Mouse (Mus musculus): ENCODE measurements around the gene Gm9844. TPM values are rescaled to one million over a fixed set of nuclear protein-coding genes. Genes with fewer than 3 reads are reported as not detected.

Gene Gm9844
- polyA plus RNA-seq, 1 experiment = not detected

DNA sequence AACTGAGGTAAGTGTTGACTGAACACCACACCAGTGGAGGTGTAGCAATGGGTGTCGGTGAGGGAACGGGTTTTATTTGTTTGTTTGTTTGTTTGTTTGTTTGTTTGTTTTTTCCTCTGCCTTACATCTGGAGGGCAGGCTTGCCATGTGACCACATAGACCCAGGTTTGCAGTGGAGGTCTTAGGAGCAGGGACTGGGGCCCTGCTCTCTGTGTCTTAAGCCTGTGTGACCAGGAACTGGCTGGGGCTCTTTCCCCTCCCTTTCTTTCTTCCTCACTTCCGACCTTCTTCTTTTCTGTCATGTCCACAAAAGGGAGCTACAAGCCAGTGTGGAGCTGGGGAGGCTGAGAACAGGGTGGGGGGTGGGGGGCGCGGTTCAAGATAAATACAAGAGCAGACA lies 35.9 kb downstream of the Gm9844 start:
- H3K4me3 ChIP-seq (ENCODE audit: low read depth, low read length) = peak overlapping the region; percentile 5; the same call in 1 of the 2 replicates
- no peaks in the 10 kb centered on the region for H3K27me3 ChIP-seq (ENCODE audit: control insufficient read depth, insufficient read depth, low read length)
- H3K36me3 ChIP-seq (ENCODE audit: control insufficient read depth, insufficient read depth, low read length) = no peaks in the 10 kb centered on the region
- no peak overlapping the region; the same call in 1 of the 2 replicates for H3K27ac ChIP-seq (ENCODE audit: insufficient read depth, low read depth, low read length)
- peaks cover 3% of the 10 kb centered on the region; the same call in 1 of the 2 replicates for H3K4me1 ChIP-seq (ENCODE audit: control insufficient read depth, insufficient read depth, insufficient read length, low read length)
- TF ChIP-seq CTCF (IDR thresholded peaks at IDR 0.05; ENCODE audit: extremely low read depth, insufficient read length, insufficient replicate concordance, low read depth, low read length) (no peak), POLR2A (IDR thresholded peaks at IDR 0.05; ENCODE audit: low read depth, low read length) (no peak)
- 61% methylated on average over 5 of the region's 5 CpGs for WGBS

DNA sequence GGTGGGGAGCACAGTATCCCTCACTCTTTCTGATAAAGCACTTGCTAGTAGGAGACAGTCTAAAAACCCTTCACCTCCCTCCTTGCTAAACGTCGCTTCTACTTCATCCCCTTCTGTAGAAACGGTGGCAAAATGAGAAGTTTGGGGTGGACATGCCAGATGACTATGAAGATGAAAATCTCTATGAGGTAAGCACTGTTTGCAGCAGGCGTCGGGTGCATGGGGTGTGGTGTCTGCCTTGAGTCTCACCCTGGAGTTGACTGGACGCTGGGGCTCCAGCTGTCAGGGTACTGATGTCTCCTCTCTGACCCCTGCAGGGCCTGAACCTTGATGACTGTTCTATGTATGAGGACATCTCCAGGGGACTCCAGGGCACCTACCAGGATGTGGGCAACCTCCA lies 39.1 kb downstream of the Gm9844 start:
- peaks cover 3% of the 10 kb centered on the region; the same call in 1 of the 2 replicates for H3K4me1 ChIP-seq (ENCODE audit: control insufficient read depth, insufficient read depth, insufficient read length, low read length)

DNA sequence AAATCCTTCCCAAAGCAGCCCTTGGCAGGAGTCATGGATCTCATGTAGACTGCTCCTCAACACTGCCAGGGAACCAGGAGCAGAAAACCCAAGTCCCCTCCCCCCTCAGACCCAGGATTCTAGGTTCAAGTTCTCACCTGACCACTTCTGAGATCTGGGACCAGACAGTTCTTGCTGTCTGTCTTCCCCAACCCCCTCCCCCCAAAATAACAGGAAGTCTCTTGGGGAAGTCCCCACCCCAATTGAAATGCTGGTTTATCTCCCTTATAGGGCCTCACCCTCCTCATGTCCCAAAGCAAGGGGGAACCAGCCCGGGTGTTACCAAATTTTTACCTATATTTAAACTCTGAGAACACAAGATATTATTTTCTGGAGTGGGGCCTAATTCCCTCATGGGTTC lies 39.8 kb downstream of the Gm9844 start:
- Histone ChIP-seq H3K36me3 (ENCODE audit: control insufficient read depth, insufficient read depth, low read length) (no peaks in the 10 kb centered on the region), H3K4me3 (ENCODE audit: low read depth, low read length) (no peak overlapping the region), H3K27ac (ENCODE audit: insufficient read depth, low read depth, low read length) (0 out of 2 replicates have a peak overlapping the region, but pooled peaks have one; percentile 72), H3K27me3 (ENCODE audit: control insufficient read depth, insufficient read depth, low read length) (no peaks in the 10 kb centered on the region), H3K4me1 (ENCODE audit: control insufficient read depth, insufficient read depth, insufficient read length, low read length) (peaks cover 6% of the 10 kb centered on the region)
- WGBS = 28% methylated on average over 1 of the region's 1 CpGs
- TF ChIP-seq POLR2A (IDR thresholded peaks at IDR 0.05; ENCODE audit: low read depth, low read length) = no peak
- TF ChIP-seq CTCF (IDR thresholded peaks at IDR 0.05; ENCODE audit: extremely low read depth, insufficient read length, insufficient replicate concordance, low read depth, low read length) = no peak

More for the DNA sequence above, 39.1 kb downstream of the Gm9844 start:
- Histone ChIP-seq H3K36me3 (ENCODE audit: control insufficient read depth, insufficient read depth, low read length) (no peaks in the 10 kb centered on the region), H3K27ac (ENCODE audit: insufficient read depth, low read depth, low read length) (no peak overlapping the region), H3K27me3 (ENCODE audit: control insufficient read depth, insufficient read depth, low read length) (no peaks in the 10 kb centered on the region), H3K4me3 (ENCODE audit: low read depth, low read length) (no peak overlapping the region)
- WGBS = 48% methylated on average over 6 of the region's 6 CpGs
- TF ChIP-seq CTCF (IDR thresholded peaks at IDR 0.05; ENCODE audit: extremely low read depth, insufficient read length, insufficient replicate concordance, low read depth, low read length) (no peak), POLR2A (IDR thresholded peaks at IDR 0.05; ENCODE audit: low read depth, low read length) (no peak)

DNA sequence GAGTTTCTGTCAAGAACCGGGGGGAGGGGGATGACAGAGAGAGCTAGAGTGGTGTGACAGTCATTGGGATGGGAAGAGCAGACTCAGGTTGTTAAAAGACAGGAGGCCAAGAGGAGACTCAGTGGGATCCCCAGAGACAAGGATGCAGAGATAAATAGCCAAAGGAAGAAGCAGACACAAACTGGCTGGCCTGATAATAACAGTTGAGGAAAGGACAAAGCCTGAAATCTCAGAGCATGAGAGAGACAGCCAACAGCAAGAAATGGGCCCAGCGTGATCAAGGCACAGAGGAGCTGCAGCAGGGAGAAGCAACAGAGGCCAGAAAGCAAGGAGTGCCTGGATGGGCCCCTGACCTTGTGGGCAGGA lies 40.2 kb downstream of the Gm9844 start:
- Histone ChIP-seq H3K4me1 (ENCODE audit: control insufficient read depth, insufficient read depth, insufficient read length, low read length) (peaks cover 6% of the 10 kb centered on the region), H3K36me3 (ENCODE audit: control insufficient read depth, insufficient read depth, low read length) (no peaks in the 10 kb centered on the region), H3K27me3 (ENCODE audit: control insufficient read depth, insufficient read depth, low read length) (no peaks in the 10 kb centered on the region), H3K4me3 (ENCODE audit: low read depth, low read length) (peak overlapping the region; percentile 82), H3K27ac (ENCODE audit: insufficient read depth, low read depth, low read length) (peak overlapping the region; percentile 72)
- no peak for TF ChIP-seq CTCF (IDR thresholded peaks at IDR 0.05; ENCODE audit: extremely low read depth, insufficient read length, insufficient replicate concordance, low read depth, low read length)
- TF ChIP-seq POLR2A (IDR thresholded peaks at IDR 0.05; ENCODE audit: low read depth, low read length) = no peak
- 51% methylated on average over 2 of the region's 2 CpGs for WGBS

DNA sequence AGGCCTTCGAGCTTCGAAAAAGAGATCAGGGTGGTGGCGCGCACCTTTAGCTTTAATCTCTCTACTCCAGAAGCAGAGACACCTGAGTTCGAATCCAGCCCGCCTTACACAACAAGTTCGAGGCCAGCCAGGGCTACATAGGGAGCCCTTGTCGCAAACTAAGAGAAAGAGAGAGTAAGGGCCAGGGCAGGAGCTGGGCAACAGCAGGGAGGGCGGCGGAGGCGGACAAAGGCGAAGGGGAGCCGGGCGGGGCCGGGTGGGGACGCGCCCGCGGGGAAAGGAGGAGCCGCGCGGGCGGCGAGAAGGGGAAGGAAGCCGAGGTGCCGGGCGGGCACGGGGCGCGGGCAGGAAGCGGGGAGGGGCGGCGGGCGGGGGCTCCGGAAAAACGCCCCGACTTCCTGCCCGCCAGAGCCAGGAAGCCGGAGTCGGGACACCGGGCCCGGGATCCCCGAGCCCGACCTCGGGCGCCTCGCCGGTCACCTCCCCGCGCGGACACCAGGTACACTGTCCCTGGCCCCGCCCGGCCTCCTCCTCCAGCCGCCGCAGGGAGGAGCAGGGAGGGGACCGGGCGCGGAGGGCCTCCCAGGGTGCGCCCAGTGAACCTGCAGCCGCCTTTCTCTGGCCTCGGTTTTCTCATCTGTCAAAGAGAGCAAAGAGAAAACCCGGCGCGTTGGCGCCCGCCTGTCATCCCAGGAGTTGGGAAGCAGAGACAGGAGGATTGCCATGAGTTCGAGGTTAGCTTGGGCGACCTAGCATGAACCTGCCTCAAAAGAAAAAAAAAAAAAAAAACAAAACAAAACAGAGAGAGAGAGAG lies 40.8 kb downstream of the Gm9844 start, which contains the start of gene Arhgef1:
Gene Arhgef1, plus strand, starts transcription at position 283 of the 814 bp plus-strand sequence.
- Histone ChIP-seq H3K4me3 (ENCODE audit: low read depth, low read length) (peak within 1 kb of the TSS; percentile 82), H3K27me3 (ENCODE audit: control insufficient read depth, insufficient read depth, low read length) (no peaks in the 10 kb centered on the region), H3K27ac (ENCODE audit: insufficient read depth, low read depth, low read length) (peak within 1 kb of the TSS; percentile 72), H3K36me3 (ENCODE audit: control insufficient read depth, insufficient read depth, low read length) (peaks cover 2% of the 10 kb centered on the region; the same call in 1 of the 2 replicates), H3K4me1 (ENCODE audit: control insufficient read depth, insufficient read depth, insufficient read length, low read length) (peaks cover 6% of the 10 kb centered on the region)
- TF ChIP-seq POLR2A (IDR thresholded peaks at IDR 0.05; ENCODE audit: low read depth, low read length) (peak; percentile 65), CTCF (IDR thresholded peaks at IDR 0.05; ENCODE audit: extremely low read depth, insufficient read length, insufficient replicate concordance, low read depth, low read length) (no peak)
- 3% methylated on average over 68 of the region's 68 CpGs for WGBS

DNA sequence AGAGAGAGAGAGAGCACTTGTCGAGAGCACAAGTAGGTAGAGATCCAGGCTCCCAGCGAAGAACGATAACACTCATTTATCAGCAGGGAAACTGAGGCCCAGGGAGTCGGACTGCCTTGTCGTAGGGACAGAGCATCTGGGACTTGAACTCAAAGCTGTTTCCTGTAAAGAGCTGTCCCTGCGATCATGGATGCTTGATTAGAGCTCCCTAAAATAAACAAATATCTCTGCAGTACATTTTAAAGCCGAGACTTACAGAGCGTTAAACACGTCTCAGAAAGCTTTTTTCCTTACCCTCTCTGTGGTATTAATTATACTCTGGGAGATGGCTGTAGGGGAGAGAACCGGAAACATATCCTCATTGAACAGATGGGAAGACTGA lies 41.4 kb downstream of the Gm9844 start:
- Histone ChIP-seq H3K4me1 (ENCODE audit: control insufficient read depth, insufficient read depth, insufficient read length, low read length) (peaks cover 6% of the 10 kb centered on the region), H3K27ac (ENCODE audit: insufficient read depth, low read depth, low read length) (peak overlapping the region; percentile 60), H3K36me3 (ENCODE audit: control insufficient read depth, insufficient read depth, low read length) (peaks cover 8% of the 10 kb centered on the region), H3K27me3 (ENCODE audit: control insufficient read depth, insufficient read depth, low read length) (no peaks in the 10 kb centered on the region), H3K4me3 (ENCODE audit: low read depth, low read length) (peak overlapping the region; percentile 82)
- TF ChIP-seq POLR2A (IDR thresholded peaks at IDR 0.05; ENCODE audit: low read depth, low read length) (no peak), CTCF (IDR thresholded peaks at IDR 0.05; ENCODE audit: extremely low read depth, insufficient read length, insufficient replicate concordance, low read depth, low read length) (no peak)
- 2% methylated on average over 10 of the region's 10 CpGs for WGBS

DNA sequence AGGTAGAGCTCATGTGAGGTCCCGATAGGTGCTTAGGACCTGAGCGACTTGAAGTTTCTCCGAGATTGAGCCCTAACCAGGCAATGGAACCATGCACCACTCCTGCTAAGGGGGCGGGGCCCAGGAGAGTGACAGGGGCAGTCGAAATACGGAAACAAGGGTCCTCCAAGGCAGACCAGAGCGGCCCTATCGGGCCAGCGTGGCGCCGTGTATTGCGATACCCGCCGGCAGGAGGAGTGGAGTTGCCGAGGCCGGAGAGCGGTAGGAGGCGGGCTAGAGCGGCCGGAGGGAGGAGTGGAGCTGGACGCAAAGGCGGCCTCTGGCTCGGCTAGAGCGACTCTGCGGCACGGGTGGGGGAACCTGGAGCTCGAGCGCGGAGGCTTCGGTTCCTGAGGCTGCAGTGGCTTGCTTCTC lies 42.1 kb downstream of the Gm9844 start:
- Histone ChIP-seq H3K27ac (ENCODE audit: insufficient read depth, low read depth, low read length) (peak overlapping the region; percentile 60), H3K36me3 (ENCODE audit: control insufficient read depth, insufficient read depth, low read length) (peaks cover 15% of the 10 kb centered on the region), H3K4me1 (ENCODE audit: control insufficient read depth, insufficient read depth, insufficient read length, low read length) (peaks cover 6% of the 10 kb centered on the region), H3K4me3 (ENCODE audit: low read depth, low read length) (peak overlapping the region; percentile 82), H3K27me3 (ENCODE audit: control insufficient read depth, insufficient read depth, low read length) (no peaks in the 10 kb centered on the region)
- 0% methylated on average over 30 of the region's 30 CpGs for WGBS
- TF ChIP-seq CTCF (IDR thresholded peaks at IDR 0.05; ENCODE audit: extremely low read depth, insufficient read length, insufficient replicate concordance, low read depth, low read length) (peak; percentile 5; the same call in 1 of the 2 replicates), POLR2A (IDR thresholded peaks at IDR 0.05; ENCODE audit: low read depth, low read length) (peak; percentile 65)
